Mouse (Mus musculus) ES-Bruce4 (cell line): ENCODE data around the gene Isg20l2.

Source experiments
- CTCF ChIP-seq: IDR thresholded peaks from one replicate; pipeline ENCODE4 v1.8.1; 2011; ENCODE audit warnings: low read depth, low read length
- POLR2A ChIP-seq: IDR thresholded peaks from one replicate; pipeline ENCODE4 v1.8.1; 2011; ENCODE audit warnings: low read length; ENCODE audit not compliant: insufficient read depth

DNA sequence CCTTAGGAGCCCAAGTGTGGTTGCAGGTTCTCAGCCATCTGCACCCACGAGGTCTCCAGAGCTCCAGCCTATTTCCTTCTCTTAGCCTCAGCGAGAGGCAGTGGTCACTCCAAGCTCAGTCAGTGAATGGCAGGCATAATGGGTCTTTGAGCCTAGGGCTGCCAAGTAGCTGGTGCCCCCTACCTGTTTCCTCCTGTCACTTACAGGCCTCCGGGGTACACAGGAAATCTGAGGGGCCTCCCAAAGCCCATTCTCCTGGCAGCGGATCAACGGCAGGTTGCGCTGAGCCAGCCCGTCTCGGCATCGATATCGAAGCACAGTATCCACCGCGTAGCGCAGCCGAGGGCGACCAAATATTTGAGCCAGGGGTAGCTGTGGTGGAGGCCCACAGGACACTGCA, 58.0 kb downstream of the Isg20l2 start:
- peak; percentile 9 for TF ChIP-seq CTCF
- TF ChIP-seq POLR2A: no peak
